Mouse (Mus musculus) spleen, adult 2 months (tissue): ENCODE measurements around the gene Megf11. TPM values are rescaled to one million over a fixed set of nuclear protein-coding genes. Genes with fewer than 3 reads are reported as not detected.

Experiments
- DNase-seq, 2 experiments: peaks; one replicate each; pipeline versions ENCODE4 v3.0.0 to v3.0.0-alpha.2; 2012 to 2021; ENCODE audit warnings: low spot score in 2 of 2, low read depth in 1 of 2
- H3K27ac ChIP-seq: fragments of 200-500 bp; 2 replicates; pipeline ENCODE4 v1.5.1; 2012; ENCODE audit warnings: low read length, inconsistent platforms; ENCODE audit not compliant: insufficient read depth
- H3K27me3 ChIP-seq: fragments of 200-500 bp; 2 replicates; pipeline ENCODE4 v1.6.1; 2012; ENCODE audit warnings: mild to moderate bottlenecking, moderate library complexity, low read length, inconsistent platforms; ENCODE audit not compliant: control insufficient read depth, insufficient read depth
- H3K36me3 ChIP-seq: fragments of 200-500 bp; 2 replicates; pipeline ENCODE4 v1.6.1; 2012; ENCODE audit warnings: mild to moderate bottlenecking, low read length, inconsistent platforms; ENCODE audit not compliant: control insufficient read depth, insufficient read depth
- H3K4me1 ChIP-seq: fragments of 200-500 bp; 2 replicates; pipeline ENCODE4 v1.6.1; 2011; ENCODE audit warnings: inconsistent platforms; ENCODE audit not compliant: control insufficient read depth, insufficient read depth, insufficient read length
- H3K4me3 ChIP-seq: fragments of 200-500 bp; 2 replicates; pipeline ENCODE4 v1.5.1; 2011; ENCODE audit warnings: mild to moderate bottlenecking, inconsistent platforms; ENCODE audit not compliant: insufficient read depth, insufficient read length; ENCODE audit errors: extremely low read depth
- CTCF ChIP-seq: fragments of 200-500 bp; IDR thresholded peaks from 2 replicates; pipeline ENCODE4 v1.5.1; 2011; ENCODE audit warnings: mild to moderate bottlenecking, inconsistent platforms; ENCODE audit not compliant: insufficient read depth, insufficient read length, insufficient replicate concordance; ENCODE audit errors: extremely low read depth
- POLR2A ChIP-seq: fragments of 200-500 bp; IDR thresholded peaks from 2 replicates; pipeline ENCODE4 v1.6.1; 2011; ENCODE audit warnings: low read depth, low read length, inconsistent platforms
- WGBS: fragments of 180-500 bp; shearing (Covaris S2); methylation state at CpG from one replicate; pipeline ENCODE4 v1.1.7; 2018; 5-methylcytosine and 5-hydroxymethylcytosine counted together
- polyA plus RNA-seq: library from polyadenylated mRNA; depleted of rRNA; stranded (reverse); fragments of >200 nt; gene quantifications from 2 replicates; pipeline ENCODE4 v1.2.3, GENCODE M21; 2012

Megf11 gene
- polyA plus RNA-seq, 1 experiment: 1.0 TPM

DNA sequence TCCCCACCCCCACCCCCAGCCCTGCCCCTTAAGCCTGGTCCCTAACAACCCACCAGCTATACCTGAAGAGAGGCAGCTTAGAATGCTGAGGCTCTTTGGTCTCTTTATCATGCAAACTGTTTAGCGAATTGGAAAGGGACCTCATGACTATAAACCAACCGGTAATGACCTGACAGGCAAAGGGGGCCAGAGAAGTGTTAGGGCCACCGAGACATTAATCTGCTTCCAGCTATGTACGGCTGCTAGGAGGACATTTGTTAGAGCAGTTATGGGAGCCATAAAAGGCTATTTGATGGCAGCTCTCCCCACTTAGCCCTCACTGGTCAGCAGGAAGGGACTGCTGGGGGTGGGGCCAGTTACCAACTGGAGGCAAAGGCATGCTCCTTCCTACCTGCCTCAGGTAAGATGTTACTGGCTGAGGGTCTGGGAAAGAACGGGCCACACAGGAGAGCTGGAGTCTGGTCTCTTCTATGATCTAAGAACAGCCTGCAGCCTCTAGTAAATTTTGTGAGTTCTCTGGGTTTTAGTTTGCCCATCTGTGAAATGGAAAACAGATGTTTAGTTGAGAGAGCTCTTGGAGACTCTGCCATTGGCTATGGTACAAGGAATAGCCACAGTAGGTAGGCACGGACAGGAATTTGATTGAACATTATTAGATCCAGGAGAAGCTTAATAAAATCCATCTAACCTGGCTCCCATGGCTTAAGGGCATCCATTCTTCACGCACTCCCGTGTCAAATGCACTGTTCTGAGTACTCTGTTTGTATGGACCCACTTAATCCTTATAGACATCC is 183.2 kb downstream of the Megf11 start:
- no peaks in the 10 kb centered on the region for H3K4me1 ChIP-seq
- H3K36me3 ChIP-seq: no peaks in the 10 kb centered on the region
- no peak for TF ChIP-seq CTCF
- no peak for TF ChIP-seq POLR2A
- no peak for DNase-seq
- no peaks in the 10 kb centered on the region for H3K27me3 ChIP-seq
- H3K27ac ChIP-seq: no peak overlapping the region
- H3K4me3 ChIP-seq: no peak overlapping the region
- 70% methylated on average over 8 of the region's 8 CpGs for WGBS

DNA sequence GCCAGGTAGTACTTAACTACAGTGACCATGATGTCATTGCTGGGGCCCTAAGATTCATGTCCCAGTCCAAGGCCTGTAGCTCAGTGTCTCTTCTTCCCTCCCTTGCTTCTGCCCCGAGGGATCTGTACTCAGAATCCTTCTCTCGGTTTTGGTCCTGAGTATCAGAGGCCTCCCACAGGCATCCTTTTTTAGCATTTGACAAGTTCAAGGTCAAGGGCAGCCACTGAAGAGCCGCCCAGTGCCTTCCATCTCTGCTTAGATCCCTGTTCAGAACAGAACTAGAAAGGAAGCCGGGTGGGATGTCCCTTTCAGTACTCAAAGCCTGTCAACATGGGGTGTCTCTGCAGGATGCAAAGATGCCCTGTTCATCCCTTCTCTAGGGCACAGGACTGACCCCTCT is 185.0 kb downstream of the Megf11 start:
- 81% methylated on average over 4 of the region's 4 CpGs for WGBS
- H3K4me1 ChIP-seq: no peaks in the 10 kb centered on the region
- no peaks in the 10 kb centered on the region for H3K36me3 ChIP-seq
- no peaks in the 10 kb centered on the region for H3K27me3 ChIP-seq
- no peak for DNase-seq
- no peak overlapping the region for H3K27ac ChIP-seq
- H3K4me3 ChIP-seq: no peak overlapping the region
- TF ChIP-seq CTCF (no peak), POLR2A (no peak)

DNA sequence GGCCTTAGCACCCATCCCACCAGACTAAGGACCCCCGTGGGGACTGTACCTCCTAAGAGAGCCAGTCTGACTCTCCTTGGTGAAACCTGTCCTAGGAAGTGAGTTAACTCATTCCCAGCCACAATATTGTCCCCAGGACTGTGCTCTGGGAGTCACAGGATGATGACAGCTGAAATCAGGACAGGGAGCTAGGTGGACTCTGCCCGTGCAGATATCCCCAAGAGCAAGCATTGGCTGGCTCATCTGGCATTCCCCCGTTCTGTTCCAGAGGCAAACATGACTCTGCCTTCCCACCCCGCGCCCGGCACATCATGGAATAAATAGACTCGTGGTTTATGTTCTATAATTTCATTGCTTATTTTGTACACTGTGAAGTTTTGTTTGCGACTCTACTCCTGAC is 185.7 kb downstream of the Megf11 start:
- Histone ChIP-seq H3K27ac (no peak overlapping the region), H3K36me3 (no peaks in the 10 kb centered on the region), H3K27me3 (no peaks in the 10 kb centered on the region), H3K4me3 (no peak overlapping the region), H3K4me1 (no peaks in the 10 kb centered on the region)
- TF ChIP-seq POLR2A (no peak), CTCF (no peak)
- WGBS: 85% methylated on average over 8 of the region's 8 CpGs
- DNase-seq: no peak

DNA sequence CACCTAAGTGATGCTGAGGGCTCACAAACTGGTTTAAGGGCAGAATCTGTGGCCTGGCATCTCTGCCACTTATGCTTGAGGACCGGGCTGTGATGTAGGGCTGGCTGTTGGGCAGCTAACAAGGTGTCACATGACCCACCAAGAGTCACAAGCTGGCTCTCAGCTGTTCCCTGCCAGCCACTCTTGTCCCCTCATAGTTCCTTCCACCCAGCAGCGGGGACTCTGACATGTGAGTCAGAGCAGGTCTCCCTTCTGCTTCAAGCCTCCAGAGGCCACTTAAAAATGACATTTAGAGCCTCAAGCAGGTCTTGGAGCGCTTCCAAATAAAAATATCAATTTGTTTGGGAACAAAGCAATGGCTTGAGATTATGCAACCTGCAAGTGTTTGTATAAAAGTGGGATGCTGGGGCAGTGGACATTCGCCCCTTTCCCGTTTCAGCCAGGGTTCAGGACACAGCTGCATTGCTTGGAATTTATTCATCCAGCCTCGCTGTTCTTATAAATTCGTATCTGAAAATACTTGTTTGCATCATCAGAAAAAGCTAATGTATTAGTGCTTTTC is 187.3 kb downstream of the Megf11 start:
- H3K27ac ChIP-seq: no peak overlapping the region

DNA sequence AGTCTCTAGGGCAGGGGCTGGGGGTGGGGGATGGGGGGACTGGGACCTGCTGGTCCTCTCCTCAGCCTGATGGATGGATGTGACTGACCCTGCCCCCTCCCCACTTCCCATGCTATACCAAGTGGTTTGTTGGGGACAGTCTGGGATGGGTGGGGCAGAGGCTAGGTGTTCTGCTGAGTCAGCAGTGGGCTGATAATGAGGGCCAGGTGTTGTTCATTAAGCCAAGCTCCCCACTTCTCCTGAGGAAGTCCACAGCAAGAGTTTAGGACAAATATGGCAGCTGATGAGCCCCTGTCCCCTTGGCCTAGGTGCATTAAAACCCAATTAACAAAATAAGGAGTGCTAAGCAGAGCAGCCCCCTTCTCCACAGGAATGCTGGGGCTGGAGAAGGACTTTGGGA is 190.2 kb downstream of the Megf11 start:
- no peak for DNase-seq
- H3K27ac ChIP-seq: no peak overlapping the region

More for the DNA sequence above, 187.3 kb downstream of the Megf11 start:
- H3K36me3 ChIP-seq: no peaks in the 10 kb centered on the region
- H3K27me3 ChIP-seq: no peaks in the 10 kb centered on the region
- no peaks in the 10 kb centered on the region for H3K4me1 ChIP-seq
- TF ChIP-seq POLR2A (no peak), CTCF (no peak)
- DNase-seq: no peak
- 74% methylated on average over 7 of the region's 7 CpGs for WGBS
- no peak overlapping the region for H3K4me3 ChIP-seq

DNA sequence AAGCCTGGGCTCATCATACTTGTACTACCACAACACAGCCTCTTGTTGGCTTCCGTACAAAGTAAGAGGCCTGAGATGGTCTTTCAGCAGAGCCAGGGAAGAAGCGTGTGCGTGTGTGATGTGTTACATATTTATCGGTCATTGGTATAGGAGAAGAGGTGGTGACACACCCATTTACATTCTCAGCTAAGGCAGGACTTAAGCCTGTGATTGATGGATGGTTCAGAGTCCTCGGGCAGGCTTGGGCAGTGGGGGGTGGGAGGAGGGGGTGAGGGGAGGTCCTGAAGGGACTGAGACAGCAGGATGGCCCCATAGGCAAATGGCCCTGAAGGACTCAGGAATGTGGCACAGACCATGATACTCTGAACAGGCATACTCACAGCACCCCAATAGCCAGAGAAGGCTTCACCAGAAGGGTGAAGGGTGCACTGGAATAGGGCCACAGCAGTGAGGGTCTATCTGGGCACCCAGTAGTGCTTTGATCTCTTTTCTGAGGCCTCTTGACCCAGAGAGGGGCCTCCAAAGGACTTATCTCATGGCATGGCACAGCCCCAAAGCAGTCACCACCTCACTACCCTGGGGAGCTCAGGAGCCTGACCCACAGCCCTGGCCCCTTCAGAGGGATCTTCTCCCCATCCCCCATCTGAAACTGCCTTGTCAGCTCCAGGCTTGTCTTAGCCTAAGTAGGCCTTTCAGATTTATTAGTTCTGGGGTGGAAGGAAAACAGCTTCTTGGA is 190.9 kb downstream of the Megf11 start:
- TF ChIP-seq CTCF: no peak
- no peak for DNase-seq

More for the DNA sequence above, 190.2 kb downstream of the Megf11 start:
- TF ChIP-seq CTCF: no peak
- TF ChIP-seq POLR2A: no peak
- Histone ChIP-seq H3K27me3 (no peaks in the 10 kb centered on the region), H3K36me3 (no peaks in the 10 kb centered on the region), H3K4me1 (no peaks in the 10 kb centered on the region), H3K4me3 (no peak overlapping the region)

More for the DNA sequence above, 190.9 kb downstream of the Megf11 start:
- H3K36me3 ChIP-seq: no peaks in the 10 kb centered on the region
- no peaks in the 10 kb centered on the region for H3K27me3 ChIP-seq
- no peaks in the 10 kb centered on the region for H3K4me1 ChIP-seq
- H3K4me3 ChIP-seq: no peak overlapping the region
- WGBS: 93% methylated on average over 5 of the region's 5 CpGs
- H3K27ac ChIP-seq: no peak overlapping the region
